Mouse (Mus musculus) liver, postnatal 0 days (tissue): ENCODE measurements around the gene Pramel7. TPM values are rescaled to one million over a fixed set of nuclear protein-coding genes. Genes with fewer than 3 reads are reported as not detected.
"Not testable (repeated sequence)": the region's sequence is repeated elsewhere in the genome, so short reads cannot be mapped to it uniquely, and the experiment has no call there.

Source experiments
- ATAC-seq: fragments of 200-750 bp; cut with Nextera tagmentation; 2 replicates; pipeline ENCODE4 v1.8.0; 2017; ENCODE audit warnings: mild to moderate bottlenecking, moderate library complexity
- DNase-seq: peaks from one replicate; pipeline ENCODE4 v3.0.0-alpha.2; 2016
- H3K27ac ChIP-seq: fragments of 300-500 bp; sonication (generic); 2 replicates; pipeline ENCODE4 v1.5.1; 2014; ENCODE audit warnings: antibody characterized with exemption, moderate library complexity, mild to moderate bottlenecking, low read depth
- H3K27me3 ChIP-seq: fragments of 300-500 bp; sonication (generic); 2 replicates; pipeline ENCODE4 v1.6.1; 2014; ENCODE audit warnings: low read length, control low read depth, mixed read lengths; ENCODE audit not compliant: insufficient read depth
- H3K36me3 ChIP-seq: fragments of 300-500 bp; sonication (generic); replicated peaks from 2 replicates; pipeline ENCODE4 v1.6.1; 2014; ENCODE audit warnings: mild to moderate bottlenecking, control low read depth, low read length, moderate library complexity, mixed read lengths; ENCODE audit not compliant: insufficient read depth
- H3K4me1 ChIP-seq: fragments of 300-500 bp; sonication (generic); 2 replicates; pipeline ENCODE4 v1.6.1; 2014; ENCODE audit warnings: antibody characterized with exemption, mild to moderate bottlenecking, control low read depth; ENCODE audit not compliant: insufficient read depth
- H3K4me2 ChIP-seq: fragments of 300-500 bp; sonication (generic); 2 replicates; pipeline ENCODE4 v1.6.1; 2014; ENCODE audit warnings: low read depth, mild to moderate bottlenecking, low read length, moderate library complexity, mixed read lengths
- H3K4me3 ChIP-seq: fragments of 300-500 bp; sonication (generic); 2 replicates; pipeline ENCODE4 v1.5.1; 2014; ENCODE audit warnings: low read depth, low read length
- H3K9ac ChIP-seq: fragments of 300-500 bp; sonication (generic); replicated peaks from 2 replicates; pipeline ENCODE4 v1.6.1; 2014; ENCODE audit warnings: mild to moderate bottlenecking, moderate library complexity
- H3K9me3 ChIP-seq: fragments of 300-500 bp; sonication (generic); 2 replicates; pipeline ENCODE4 v1.6.1; 2016; ENCODE audit warnings: mild to moderate bottlenecking, control low read depth, low read length, mixed read lengths
- CTCF ChIP-seq: sonication (generic); IDR thresholded peaks from 2 replicates; pipeline ENCODE4 v1.5.1; 2016; ENCODE audit warnings: antibody characterized with exemption, low read depth
- EP300 ChIP-seq: IDR thresholded peaks from 2 replicates; pipeline ENCODE4 v1.6.1; 2016; ENCODE audit warnings: antibody characterized with exemption, low read depth, mild to moderate bottlenecking
- WGBS: fragments of 180-500 bp; shearing (Covaris S2); extraction: QIAGEN DNeasy Blood & Tissue Kit; methylation state at CpG from one replicate; pipeline ENCODE4 v1.1.7; 2014; ENCODE audit not compliant: insufficient replicate concordance; 5-methylcytosine and 5-hydroxymethylcytosine counted together
- polyA plus RNA-seq: library from polyadenylated mRNA; unstranded; fragments of >200 nt; fragmentation: Nextera tagmentation; extraction: Ambion mirVana; gene quantifications from 2 replicates; pipeline ENCODE4 v1.2.1, GENCODE M21; 2015

Gene Pramel7
- polyA plus RNA-seq: not detected in 2 replicates

DNA sequence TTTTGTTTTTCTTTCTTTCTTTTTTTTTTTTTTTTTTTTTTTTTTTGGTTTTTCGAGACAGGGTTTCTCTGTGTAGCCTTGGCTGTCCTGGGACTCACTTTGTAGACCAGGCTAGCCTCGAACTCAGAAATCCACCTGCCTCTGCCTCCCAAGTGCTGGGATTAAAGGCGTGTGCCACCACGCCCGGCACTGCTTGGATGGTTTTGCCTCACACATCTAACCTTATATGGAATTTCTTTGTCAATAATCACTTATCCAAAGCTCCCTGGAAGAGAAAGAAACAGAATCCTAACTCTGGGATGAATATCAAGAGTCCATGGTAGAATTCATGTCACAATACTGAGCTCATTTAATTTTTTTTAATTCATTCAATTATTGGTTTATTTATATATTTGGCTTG, at the start of gene Pramel7:
Gene Pramel7, minus strand, starts transcription at position 101 of the 400 bp plus-strand sequence.
- H3K4me3 ChIP-seq, H3K4me1 ChIP-seq, H3K36me3 ChIP-seq, DNase-seq, H3K4me2 ChIP-seq, ATAC-seq, H3K27ac ChIP-seq, H3K9ac ChIP-seq, H3K27me3 ChIP-seq, H3K9me3 ChIP-seq: not testable (repeated sequence)
- 89% methylated on average over 3 of the region's 5 CpGs for WGBS

GRCm38 (mm10) chr2:87545442-87545841, 48.5 kb upstream of the Pramel7 start, which contains the start of gene Olfr1128:
Gene Olfr1128 (minus strand): TSS chr2:87545542.
- 64% methylated on average over 1 of the region's 1 CpGs for WGBS
- Histone ChIP-seq H3K9me3 (no peaks in the 10 kb centered on the region), H3K27me3 (no peaks in the 10 kb centered on the region), H3K27ac (no peak within 1 kb of the TSS), H3K9ac (no peak within 1 kb of the TSS), H3K36me3 (no peaks in the 10 kb centered on the region), H3K4me1 (no peaks in the 10 kb centered on the region), H3K4me2 (no peak within 1 kb of the TSS), H3K4me3 (no peak within 1 kb of the TSS)
- TF ChIP-seq EP300 (no peak), CTCF (no peak)
- ATAC-seq (no peak), DNase-seq (no peak)

DNA sequence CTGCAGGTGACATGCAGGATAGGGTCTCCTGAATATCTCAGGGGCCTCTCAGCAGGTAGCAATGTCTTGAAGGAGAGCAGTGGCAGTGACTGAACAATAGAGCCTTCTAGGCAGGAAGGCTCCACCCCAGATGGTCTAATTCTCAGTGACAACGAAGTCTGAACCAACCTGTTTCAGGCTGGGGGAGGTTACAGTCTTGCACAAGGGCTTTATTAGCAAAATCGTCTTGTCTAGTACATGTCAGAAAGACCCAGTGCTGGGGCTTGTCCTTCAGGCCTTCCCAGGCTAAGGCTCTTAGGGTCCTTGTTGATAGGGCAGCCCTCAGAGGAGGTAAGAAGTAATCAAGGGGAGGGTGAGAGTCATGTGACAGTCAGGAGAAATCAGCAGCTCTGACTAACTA, 37.9 kb upstream of the Pramel7 start:
- no peak overlapping the region for H3K9ac ChIP-seq
- H3K9me3 ChIP-seq: no peaks in the 10 kb centered on the region
- no peak overlapping the region for H3K4me3 ChIP-seq
- no peaks in the 10 kb centered on the region for H3K36me3 ChIP-seq
- no peaks in the 10 kb centered on the region for H3K4me1 ChIP-seq
- 61% methylated on average over 2 of the region's 2 CpGs for WGBS
- no peaks in the 10 kb centered on the region for H3K27me3 ChIP-seq
- H3K4me2 ChIP-seq: no peak overlapping the region
- no peak overlapping the region for H3K27ac ChIP-seq
- TF ChIP-seq CTCF (no peak), EP300 (no peak)
- ATAC-seq (no peak), DNase-seq (no peak)

DNA sequence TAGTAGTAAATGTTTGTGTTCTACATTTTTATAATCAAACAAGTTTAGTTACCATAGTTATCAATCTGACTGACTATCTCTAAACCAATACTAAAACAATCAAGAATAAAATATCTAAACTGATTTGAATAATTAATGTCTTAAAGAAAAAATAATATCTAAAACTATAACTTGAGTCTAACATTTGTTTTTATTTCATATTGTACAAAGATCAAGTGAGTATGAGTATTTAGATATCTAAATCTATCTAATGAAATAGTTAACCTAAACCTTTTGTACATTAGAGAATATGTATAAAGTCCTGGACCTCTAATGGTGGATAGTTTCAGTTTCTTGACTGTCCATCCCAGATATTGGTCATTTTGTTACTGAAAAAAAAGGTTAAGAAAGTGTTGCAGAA, 34.6 kb upstream of the Pramel7 start, which contains the start of gene Olfr153:
Gene Olfr153, plus strand, starts transcription at position 301 of the 400 bp plus-strand sequence.
- Histone ChIP-seq H3K9ac (no peak within 1 kb of the TSS), H3K27ac (no peak within 1 kb of the TSS), H3K4me2 (no peak within 1 kb of the TSS), H3K36me3 (no peaks in the 10 kb centered on the region), H3K4me1 (no peaks in the 10 kb centered on the region), H3K4me3 (no peak within 1 kb of the TSS), H3K27me3 (no peaks in the 10 kb centered on the region), H3K9me3 (no peaks in the 10 kb centered on the region)
- TF ChIP-seq CTCF: no peak
- TF ChIP-seq EP300: no peak
- no peak for DNase-seq
- no peak for ATAC-seq

GRCm38 (mm10) chr2:87525899-87526616, 29.2 kb upstream of the Pramel7 start:
- not testable (repeated sequence) for H3K27me3 ChIP-seq, H3K27ac ChIP-seq, DNase-seq, H3K4me1 ChIP-seq, H3K4me3 ChIP-seq, H3K36me3 ChIP-seq, H3K4me2 ChIP-seq, ATAC-seq, H3K9ac ChIP-seq, H3K9me3 ChIP-seq
- 35% methylated on average over 38 of the region's 39 CpGs for WGBS

DNA sequence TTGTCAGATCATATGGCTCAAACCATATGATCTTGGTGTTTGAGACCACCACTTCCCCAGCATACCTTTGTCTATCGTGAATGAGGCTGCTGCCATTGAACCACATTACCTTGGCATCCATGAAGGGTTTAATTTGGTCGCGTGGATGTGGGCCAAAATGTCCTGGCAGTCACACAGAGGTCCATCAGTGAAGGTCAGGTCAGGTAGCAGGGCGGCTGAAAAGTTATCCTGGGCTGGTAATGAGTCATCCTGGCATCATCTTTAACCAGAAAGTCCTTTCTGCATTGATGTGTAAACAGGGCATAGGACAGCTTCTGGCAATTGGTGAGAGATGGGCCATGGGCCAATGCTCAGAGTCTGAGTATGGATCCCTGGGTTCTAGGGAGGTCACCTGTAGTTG, 23.8 kb upstream of the Pramel7 start:
- Histone ChIP-seq H3K4me2 (no peak overlapping the region), H3K27ac (no peak overlapping the region), H3K4me1 (no peaks in the 10 kb centered on the region), H3K9ac (no peak overlapping the region), H3K9me3 (no peaks in the 10 kb centered on the region; the same call in 1 of the 2 replicates), H3K27me3 (no peaks in the 10 kb centered on the region), H3K36me3 (no peaks in the 10 kb centered on the region), H3K4me3 (no peak overlapping the region)
- TF ChIP-seq EP300: no peak
- TF ChIP-seq CTCF: no peak
- 75% methylated on average over 4 of the region's 4 CpGs for WGBS
- ATAC-seq (no peak), DNase-seq (no peak)
